Mouse (Mus musculus) liver, postnatal 0 days (tissue): ENCODE results near the gene Hpca.

Source experiments
- CTCF ChIP-seq: sonication (generic); IDR thresholded peaks from 2 replicates; pipeline ENCODE4 v1.5.1; 2016; ENCODE audit warnings: antibody characterized with exemption, low read depth
- EP300 ChIP-seq: IDR thresholded peaks from 2 replicates; pipeline ENCODE4 v1.6.1; 2016; ENCODE audit warnings: antibody characterized with exemption, low read depth, mild to moderate bottlenecking

- TF ChIP-seq CTCF (no peak), EP300 (peak; percentile 67; the same call in 1 of the 2 replicates)
These were observed 17.8 kb upstream of the Hpca start for GRCm38 (mm10) chr4:129139642-129140041.
